Mouse (Mus musculus) bone marrow macrophage, adult 2 months (primary cell): Measurements from ENCODE around the gene Tas2r138.

ENCODE experiments used
- CTCF ChIP-seq: IDR thresholded peaks from 2 replicates; pipeline ENCODE4 v1.5.1; 2012; ENCODE audit warnings: low read depth, mild to moderate bottlenecking, low read length, moderate library complexity
- POLR2A ChIP-seq: IDR thresholded peaks from 2 replicates; pipeline ENCODE4 v1.6.1; 2012; ENCODE audit warnings: mild to moderate bottlenecking, low read depth, low read length, borderline replicate concordance

GRCm38 (mm10) chr6:40634640-40635071, 21.5 kb upstream of the Tas2r138 start:
- TF ChIP-seq POLR2A (no peak), CTCF (no peak)
